Mouse (Mus musculus) stomach, embryonic 16.5 days (tissue): ENCODE data around the gene Tor4a. TPM values are rescaled to one million over a fixed set of nuclear protein-coding genes. Genes with fewer than 3 reads are reported as not detected.

ENCODE experiments used
- ATAC-seq: fragments of 200-750 bp; cut with Nextera tagmentation; 2 replicates; pipeline ENCODE4 v1.8.0; 2017; ENCODE audit warnings: moderate number of reproducible peaks, moderate TSS enrichment; ENCODE audit not compliant: insufficient read depth, low FRiP score
- H3K27ac ChIP-seq: fragments of 300-500 bp; sonication (generic); 2 replicates; pipeline ENCODE4 v1.5.1; 2014; ENCODE audit warnings: low read length
- H3K27me3 ChIP-seq: fragments of 300-500 bp; sonication (generic); 2 replicates; pipeline ENCODE4 v1.6.1; 2014; ENCODE audit warnings: low read length, control low read depth, mixed read lengths; ENCODE audit not compliant: control insufficient read depth, insufficient read depth
- H3K36me3 ChIP-seq: fragments of 300-500 bp; sonication (generic); 2 replicates; pipeline ENCODE4 v1.6.1; 2014; ENCODE audit warnings: low read length; ENCODE audit not compliant: control insufficient read depth, insufficient read depth
- H3K4me1 ChIP-seq: fragments of 300-500 bp; sonication (generic); 2 replicates; pipeline ENCODE4 v1.6.1; 2014; ENCODE audit warnings: low read length, control low read depth, mixed read lengths; ENCODE audit not compliant: control insufficient read depth, insufficient read depth
- H3K4me2 ChIP-seq: fragments of 300-500 bp; sonication (generic); 2 replicates; pipeline ENCODE4 v1.6.1; 2014; ENCODE audit warnings: low read depth, low read length, mixed read lengths
- H3K4me3 ChIP-seq: fragments of 300-500 bp; sonication (generic); replicated peaks from 2 replicates; pipeline ENCODE4 v1.5.1; 2014; ENCODE audit warnings: mild to moderate bottlenecking, low read length
- H3K9ac ChIP-seq: fragments of 300-500 bp; sonication (generic); 2 replicates; pipeline ENCODE4 v1.6.1; 2014; ENCODE audit warnings: low read length
- H3K9me3 ChIP-seq: fragments of 300-500 bp; sonication (generic); replicated peaks from 2 replicates; pipeline ENCODE4 v1.6.1; 2016; ENCODE audit warnings: low read length, control low read depth; ENCODE audit not compliant: control insufficient read depth
- WGBS: fragments of 180-500 bp; shearing (Covaris S2); extraction: QIAGEN DNeasy Blood & Tissue Kit; methylation state at CpG from one replicate; pipeline ENCODE4 v1.1.7; 2014; 5-methylcytosine and 5-hydroxymethylcytosine counted together
- polyA plus RNA-seq: library from polyadenylated mRNA; unstranded; fragments of >200 nt; fragmentation: Nextera tagmentation; extraction: Ambion mirVana; gene quantifications from 2 replicates; pipeline ENCODE4 v1.2.1, GENCODE M21; 2015

The Tor4a gene
- polyA plus RNA-seq, 1 experiment from 2014 or later = 16.8 TPM

DNA sequence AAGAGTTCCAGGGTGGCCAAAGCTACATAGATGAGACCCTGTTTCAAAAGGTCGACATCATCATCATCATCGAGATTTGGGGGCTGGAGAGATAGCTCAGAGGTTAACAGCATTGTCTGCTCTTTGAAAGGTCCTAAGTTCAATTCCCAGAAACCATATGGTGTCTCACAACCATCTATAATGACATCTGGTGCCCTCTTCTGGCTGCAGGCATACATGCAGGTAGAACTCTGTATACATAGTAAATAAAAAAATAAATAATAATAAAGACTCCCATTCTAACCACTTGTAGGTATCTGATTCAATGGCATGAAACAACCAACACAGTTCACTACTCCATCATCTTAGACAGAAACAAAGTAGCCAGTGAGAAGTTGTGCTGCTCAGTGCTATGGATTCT is 39.7 kb downstream of the Tor4a start:
- Histone ChIP-seq H3K4me1 (no peaks in the 10 kb centered on the region), H3K4me2 (no peak overlapping the region), H3K9ac (no peak overlapping the region), H3K36me3 (no peaks in the 10 kb centered on the region), H3K27me3 (no peaks in the 10 kb centered on the region), H3K27ac (no peak overlapping the region), H3K9me3 (no peaks in the 10 kb centered on the region), H3K4me3 (no peak overlapping the region)
- 41% methylated on average over 2 of the region's 2 CpGs for WGBS
- no peak for ATAC-seq

DNA sequence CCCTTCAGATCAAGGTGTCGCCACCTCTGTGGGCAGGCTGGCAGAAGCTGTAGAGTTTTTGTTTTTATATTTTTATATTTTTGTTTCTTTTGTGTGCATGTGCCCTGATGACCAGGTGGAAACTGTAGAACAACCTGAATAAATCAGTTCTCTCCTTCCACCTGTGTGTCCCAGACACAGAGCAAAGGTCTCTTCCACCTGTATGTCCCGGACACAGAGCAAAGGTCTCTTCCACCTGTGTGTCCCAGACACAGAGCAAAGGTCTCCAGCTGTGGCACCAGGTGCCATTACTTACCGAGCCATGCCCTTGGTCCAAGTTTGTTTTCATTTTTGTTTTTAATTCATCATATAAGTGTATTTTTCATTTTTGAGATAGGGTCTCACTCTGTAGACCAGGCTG is 40.5 kb downstream of the Tor4a start:
- WGBS = 79% methylated on average over 3 of the region's 3 CpGs
- no peaks in the 10 kb centered on the region for H3K36me3 ChIP-seq
- no peak overlapping the region for H3K4me2 ChIP-seq
- H3K27ac ChIP-seq = no peak overlapping the region
- no peak for ATAC-seq
- no peaks in the 10 kb centered on the region for H3K4me1 ChIP-seq
- no peaks in the 10 kb centered on the region for H3K9me3 ChIP-seq
- no peak overlapping the region for H3K9ac ChIP-seq
- no peak overlapping the region for H3K4me3 ChIP-seq
- H3K27me3 ChIP-seq = no peaks in the 10 kb centered on the region

DNA sequence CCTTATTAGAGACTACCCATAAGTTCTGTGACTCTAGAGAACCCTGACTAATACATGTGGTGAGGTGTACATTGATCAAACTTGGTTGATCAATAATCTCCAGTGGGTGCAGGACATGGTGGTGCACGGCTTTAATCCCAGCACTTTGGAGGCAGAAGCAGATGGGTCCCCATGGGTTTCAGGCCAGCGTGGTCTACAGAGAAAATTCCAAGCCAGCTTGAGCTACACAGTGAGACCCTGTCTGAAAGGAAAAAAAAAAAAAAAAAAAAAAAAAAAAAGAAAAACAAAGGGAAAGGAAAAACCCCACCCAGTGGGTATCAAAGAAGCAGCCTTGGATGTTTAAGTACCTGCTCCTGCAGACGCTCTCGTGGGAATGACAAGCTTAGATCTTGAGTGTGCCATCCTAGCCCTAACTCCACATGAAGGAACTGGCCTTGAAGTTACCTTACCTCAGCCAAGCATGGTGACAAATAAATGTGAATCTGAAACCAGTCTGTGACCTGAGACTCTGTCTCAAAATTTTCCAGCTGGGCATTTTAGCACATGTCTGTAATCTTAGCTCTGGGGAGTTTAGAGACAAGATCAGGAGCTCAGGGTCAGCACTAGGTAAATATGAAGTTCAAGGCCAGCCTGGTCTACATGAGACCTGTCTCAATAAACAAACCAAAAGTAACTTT is 45.3 kb downstream of the Tor4a start:
- H3K9me3 ChIP-seq = no peaks in the 10 kb centered on the region
- no peaks in the 10 kb centered on the region for H3K4me1 ChIP-seq
- H3K27me3 ChIP-seq = no peaks in the 10 kb centered on the region
- H3K36me3 ChIP-seq = no peaks in the 10 kb centered on the region
- no peak for ATAC-seq
- no peak overlapping the region for H3K4me3 ChIP-seq
- no peak overlapping the region for H3K27ac ChIP-seq
- H3K4me2 ChIP-seq = no peak overlapping the region
- no peak overlapping the region for H3K9ac ChIP-seq
- 65% methylated on average over 4 of the region's 4 CpGs for WGBS

DNA sequence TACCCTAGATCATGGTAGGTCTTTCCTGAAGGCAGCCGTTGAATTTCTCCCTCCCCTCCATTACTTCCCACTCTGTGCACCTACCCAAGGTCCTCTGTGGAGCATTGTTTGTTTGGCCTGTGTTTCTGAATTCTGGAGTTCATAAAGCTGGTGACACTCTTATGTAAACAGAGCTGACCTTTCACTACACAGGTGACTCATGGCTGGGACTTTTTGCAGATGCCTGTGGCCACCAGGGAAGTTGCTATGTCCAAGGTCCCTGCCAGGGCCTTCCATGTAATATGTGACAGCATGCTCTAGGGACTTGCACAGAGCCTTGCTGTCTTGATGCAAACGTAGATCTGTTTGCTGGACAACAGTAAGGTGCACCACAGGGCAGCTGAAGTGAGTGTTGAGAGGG is 47.0 kb downstream of the Tor4a start:
- 0 out of 2 replicates have a peak, but pooled peaks have one; percentile 37 for ATAC-seq
- no peak overlapping the region for H3K4me3 ChIP-seq
- H3K4me1 ChIP-seq = no peaks in the 10 kb centered on the region
- no peak overlapping the region for H3K9ac ChIP-seq
- H3K36me3 ChIP-seq = no peaks in the 10 kb centered on the region
- no peak overlapping the region for H3K27ac ChIP-seq
- H3K4me2 ChIP-seq = no peak overlapping the region
- H3K27me3 ChIP-seq = no peaks in the 10 kb centered on the region
- no peaks in the 10 kb centered on the region for H3K9me3 ChIP-seq
- 67% methylated on average over 2 of the region's 2 CpGs for WGBS

DNA sequence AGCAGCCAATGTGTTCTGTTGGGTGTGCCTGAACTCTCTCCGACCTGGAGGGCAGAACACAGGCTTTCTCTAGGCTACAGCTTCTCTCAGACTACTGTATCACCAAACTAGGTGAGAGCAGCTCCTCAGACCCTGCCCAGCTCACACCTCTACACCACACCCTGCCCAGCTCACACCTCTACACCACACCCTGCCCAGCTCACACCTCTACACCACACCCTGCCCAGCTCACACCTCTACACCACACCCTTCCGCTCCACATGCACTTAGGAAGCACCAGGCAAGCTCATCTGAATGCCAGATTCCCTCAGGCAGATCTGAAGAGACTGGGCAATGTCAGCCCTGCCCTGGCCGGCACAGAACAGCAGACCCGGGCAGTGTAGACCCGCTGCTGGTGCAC is 48.8 kb downstream of the Tor4a start:
- no peak for ATAC-seq
- H3K9ac ChIP-seq = no peak overlapping the region
- H3K27ac ChIP-seq = no peak overlapping the region
- H3K9me3 ChIP-seq = no peaks in the 10 kb centered on the region
- 49% methylated on average over 5 of the region's 5 CpGs for WGBS
- no peak overlapping the region for H3K4me2 ChIP-seq
- H3K36me3 ChIP-seq = no peaks in the 10 kb centered on the region
- no peaks in the 10 kb centered on the region for H3K27me3 ChIP-seq
- H3K4me3 ChIP-seq = no peak overlapping the region
- no peaks in the 10 kb centered on the region for H3K4me1 ChIP-seq

DNA sequence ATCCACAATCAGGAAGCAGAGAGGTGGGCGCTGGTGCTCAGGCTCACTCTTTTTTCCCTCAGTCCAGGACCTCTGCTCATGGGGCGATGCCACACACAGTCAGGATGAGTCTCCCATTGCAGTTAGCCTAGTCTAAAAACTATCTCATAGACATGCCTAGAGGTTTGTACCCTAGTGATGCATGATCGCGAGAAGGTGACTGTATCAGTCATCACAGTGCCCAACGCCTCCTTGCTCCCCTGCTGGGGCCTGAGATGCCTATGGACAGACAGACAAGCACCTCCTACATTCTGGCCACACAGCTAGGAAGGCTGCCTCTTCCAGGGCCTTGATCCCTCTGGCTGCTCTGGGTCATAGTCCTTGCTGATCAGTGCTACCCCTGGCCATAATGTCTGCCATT is 49.3 kb downstream of the Tor4a start:
- Histone ChIP-seq H3K4me2 (no peak overlapping the region), H3K27ac (no peak overlapping the region), H3K4me3 (no peak overlapping the region), H3K9me3 (no peaks in the 10 kb centered on the region), H3K4me1 (no peaks in the 10 kb centered on the region), H3K36me3 (no peaks in the 10 kb centered on the region), H3K9ac (no peak overlapping the region), H3K27me3 (no peaks in the 10 kb centered on the region)
- no peak for ATAC-seq
- 74% methylated on average over 5 of the region's 5 CpGs for WGBS

DNA sequence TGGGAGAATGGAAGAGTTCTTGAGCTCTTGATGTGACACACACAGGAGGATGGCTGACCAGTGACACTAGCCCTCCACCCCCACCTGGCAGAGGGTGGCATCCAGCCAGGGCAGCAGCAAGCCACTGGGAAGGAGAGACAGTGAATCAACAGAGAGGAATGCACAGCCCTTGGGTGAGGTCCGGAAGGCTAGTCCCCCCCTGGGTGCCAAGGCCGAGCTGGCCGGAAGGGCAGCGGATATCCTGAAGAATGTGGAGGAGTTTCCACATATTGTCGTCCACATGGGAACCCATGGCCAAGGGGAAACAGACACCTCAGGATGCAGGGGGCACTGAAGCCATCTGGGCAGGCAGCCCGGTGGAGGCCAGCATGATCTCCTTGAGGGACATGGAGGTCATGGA is 51.3 kb downstream of the Tor4a start:
- H3K4me3 ChIP-seq = no peak overlapping the region
- no peak overlapping the region for H3K27ac ChIP-seq
- no peaks in the 10 kb centered on the region for H3K36me3 ChIP-seq
- no peak overlapping the region for H3K4me2 ChIP-seq
- H3K9ac ChIP-seq = no peak overlapping the region
- H3K27me3 ChIP-seq = no peaks in the 10 kb centered on the region
- peak; percentile 10; the same call in 1 of the 2 replicates for ATAC-seq
- no peaks in the 10 kb centered on the region for H3K4me1 ChIP-seq
- 78% methylated on average over 6 of the region's 6 CpGs for WGBS
- no peaks in the 10 kb centered on the region for H3K9me3 ChIP-seq

Other genes with a start within 250 kb of the Tor4a start
- gene Zmynd19, start 247.1 kb downstream of the Tor4a start, polyA plus RNA-seq = 1.9 and 2.3 TPM in 2 replicates
- gene Dph7, start 234.5 kb downstream of the Tor4a start, polyA plus RNA-seq = 22.0 and 22.1 TPM in 2 replicates
- gene Mrpl41, start 221.8 kb downstream of the Tor4a start, polyA plus RNA-seq = 112 and 119 TPM in 2 replicates
- 9.1 and 9.5 TPM in 2 replicates for gene Pnpla7, start 220.9 kb downstream of the Tor4a start, polyA plus RNA-seq
- 57.2 and 62.0 TPM in 2 replicates for gene Nsmf, start 142.5 kb downstream of the Tor4a start, polyA plus RNA-seq
- 2.5 and 2.6 TPM in 2 replicates for gene Entpd8, start 116.6 kb downstream of the Tor4a start, polyA plus RNA-seq
- gene Noxa1, start 101.7 kb downstream of the Tor4a start, polyA plus RNA-seq = 8.1 and 8.8 TPM in 2 replicates
- gene Nrarp, start 16.1 kb downstream of the Tor4a start, polyA plus RNA-seq = 9.9 and 11.0 TPM in 2 replicates
- 102 and 109 TPM in 2 replicates for gene Nelfb, start 14.6 kb upstream of the Tor4a start, polyA plus RNA-seq
- 0.06 TPM in 1 of 2 replicates, not detected in the other for gene Stpg3, start 17.8 kb upstream of the Tor4a start, polyA plus RNA-seq
- not detected in 2 replicates for gene Fam166a, start 21.9 kb upstream of the Tor4a start, polyA plus RNA-seq
- gene Tubb4b, start 27.8 kb upstream of the Tor4a start, polyA plus RNA-seq = 631 and 720 TPM in 2 replicates
- 0.71 and 1.1 TPM in 2 replicates for gene Slc34a3, start 37.5 kb upstream of the Tor4a start, polyA plus RNA-seq
- 0.23 and 0.64 TPM in 2 replicates for gene Rnf224, start 39.9 kb upstream of the Tor4a start, polyA plus RNA-seq
- 11.3 and 14.2 TPM in 2 replicates for gene Rnf208, start 45.4 kb upstream of the Tor4a start, polyA plus RNA-seq
- gene Cysrt1, start 45.6 kb upstream of the Tor4a start, polyA plus RNA-seq = 66.0 and 120 TPM in 2 replicates
- gene AL732309.1, start 50.0 kb upstream of the Tor4a start, polyA plus RNA-seq = 10.1 and 12.8 TPM in 2 replicates
- gene Tmem203, start 58.6 kb upstream of the Tor4a start, polyA plus RNA-seq = 19.5 and 20.2 TPM in 2 replicates
- gene Tprn, start 65.7 kb upstream of the Tor4a start, polyA plus RNA-seq = 17.9 and 19.0 TPM in 2 replicates
- 199 TPM in 2 replicates for gene Ssna1, start 75.6 kb upstream of the Tor4a start, polyA plus RNA-seq
- gene Anapc2, start 75.6 kb upstream of the Tor4a start, polyA plus RNA-seq = 123 and 134 TPM in 2 replicates
- gene Tmem210, start 91.3 kb upstream of the Tor4a start, polyA plus RNA-seq = not detected in 2 replicates
- 14.3 and 20.3 TPM in 2 replicates for gene Lrrc26, start 93.0 kb upstream of the Tor4a start, polyA plus RNA-seq
- 2.0 and 2.3 TPM in 2 replicates for gene Grin1, start 122.3 kb upstream of the Tor4a start, polyA plus RNA-seq
- gene Man1b1, start 135.5 kb upstream of the Tor4a start, polyA plus RNA-seq = 46.0 and 47.0 TPM in 2 replicates
- gene Dpp7, start 159.5 kb upstream of the Tor4a start, polyA plus RNA-seq = 23.8 and 26.8 TPM in 2 replicates
- gene Uap1l1, start 168.8 kb upstream of the Tor4a start, polyA plus RNA-seq = 34.8 and 40.0 TPM in 2 replicates
- gene Sapcd2, start 175.4 kb upstream of the Tor4a start, polyA plus RNA-seq = 30.7 and 35.9 TPM in 2 replicates
- gene Entpd2, start 199.0 kb upstream of the Tor4a start, polyA plus RNA-seq = 16.6 and 19.4 TPM in 2 replicates
- 54.9 and 66.1 TPM in 2 replicates for gene Npdc1, start 202.5 kb upstream of the Tor4a start, polyA plus RNA-seq
- gene Fut7, start 226.4 kb upstream of the Tor4a start, polyA plus RNA-seq = 0.19 TPM in 1 of 2 replicates, not detected in the other
- gene Abca2, start 231.8 kb upstream of the Tor4a start, polyA plus RNA-seq = 4.0 and 4.6 TPM in 2 replicates